In genomic region chr17:9167161-9167560, GRCm38 (mm10) we compare ENCODE assay signal across 7 mouse cellular contexts.
DNase-seq lines count a peak whose midpoint lies in the region; ATAC-seq lines count a peak whose summit lies in the region.

No protein-coding gene starts in this region.

- DNase-seq in ZHBTc4 (ENCODE audit: low read depth, low spot score), result peak; percentile 85
- peak; percentile 65 for DNase-seq in cerebellum, adult 8-10 months
- peak; percentile 50 to 53 for DNase-seq in frontal cortex, postnatal 14 days (ENCODE audit: low spot score in 2 of 2)
- peak; percentile 73 to 74 for DNase-seq in left cerebral cortex, postnatal 14 days (ENCODE audit: low spot score in 2 of 2)
- DNase-seq in testis, postnatal 10 days (ENCODE audit: low spot score), result peak; percentile 51

- intact Hi-C loops in left cerebral cortex, postnatal 14 days (cut with DNase I), result loop anchor here (5.0 kb wide), 2 partner anchors 135 to 1150 kb away; partner anchors contain the start of gene Qk

- H3K36me3 ChIP-seq in intestine, embryonic 16.5 days (ENCODE audit: control insufficient read depth, insufficient read depth, low read length), result no peaks in the 10 kb centered on the region

- peaks cover 5% of the 10 kb centered on the region; the same call in 1 of the 2 replicates for H3K27me3 ChIP-seq in intestine, embryonic 16.5 days (replicated peaks; ENCODE audit: control insufficient read depth, insufficient read depth, low read length)

- peak overlapping the region; percentile 73 for H3K4me2 ChIP-seq in intestine, embryonic 16.5 days (ENCODE audit: low read depth, low read length)

- 0 out of 2 replicates have a peak, but pooled peaks have one; percentile 53 for ATAC-seq in intestine, embryonic 16.5 days
- peak; percentile 76 for ATAC-seq in megakaryocyte-erythroid progenitor cell, adult 5-6 weeks (replicated peaks; ENCODE audit: low FRiP score, low TSS enrichment, poor library complexity, severe bottlenecking)

- H3K27ac ChIP-seq in intestine, embryonic 16.5 days (ENCODE audit: low read length), result no peak overlapping the region

- peaks cover 12% of the 10 kb centered on the region; the same call in 1 of the 2 replicates for H3K4me1 ChIP-seq in intestine, embryonic 16.5 days (ENCODE audit: control insufficient read depth, insufficient read depth, low read length)

- H3K9ac ChIP-seq in intestine, embryonic 16.5 days (ENCODE audit: low read depth, low read length), result peak overlapping the region; percentile 53; the same call in 1 of the 2 replicates

- H3K4me3 ChIP-seq in intestine, embryonic 16.5 days (ENCODE audit: low read length), result peak overlapping the region; percentile 30

- WGBS in intestine, embryonic 16.5 days, result under 1% methylated on average over 10 of the region's 10 CpGs

- H3K9me3 ChIP-seq in intestine, embryonic 16.5 days (ENCODE audit: control insufficient read depth, low read length), result no peaks in the 10 kb centered on the region
